15 mouse cellular contexts compared by ENCODE assay signal in the genomic region with DNA sequence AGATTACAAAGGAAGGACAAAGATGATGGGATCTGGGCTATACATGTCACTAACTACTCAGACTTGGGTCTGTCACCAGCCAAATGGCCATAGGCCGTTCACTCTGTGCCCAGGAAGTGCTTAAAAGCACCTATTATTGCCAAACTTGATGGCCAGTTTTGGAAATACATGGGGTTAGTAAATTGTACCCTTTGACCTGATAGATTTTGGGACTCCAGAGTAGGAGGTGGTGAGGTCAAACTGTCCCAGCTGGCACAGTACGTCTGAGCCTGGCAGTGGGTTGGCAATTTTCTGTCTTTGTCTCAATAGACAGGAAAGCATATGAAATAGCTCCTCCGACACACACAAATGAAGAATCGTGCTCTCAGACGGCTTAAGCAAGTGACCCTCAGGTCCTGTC. TPM values are rescaled to one million over a fixed set of nuclear protein-coding genes. Genes with fewer than 3 reads are reported as not detected.
DNase-seq lines count a peak whose midpoint lies in the region; ATAC-seq and TF ChIP-seq lines count a peak whose summit lies in the region.
"Had no signal": no experiment of that assay in that cellular context is flagged by ENCODE, and none has a peak within 500 bp of the region (broad histone marks: within the 10 kb centered on the region; RNA-seq: fewer than 3 reads in every experiment).

No protein-coding gene starts in this region.

- TF ChIP-seq EP300 in heart, postnatal 0 days (IDR thresholded peaks at IDR 0.05; ENCODE audit: low read depth): no peak

- H3K27me3 ChIP-seq in heart, postnatal 0 days (ENCODE audit: control insufficient read depth, insufficient read depth, low read length): no peaks in the 10 kb centered on the region
- H3K27me3 ChIP-seq in lung, embryonic 16.5 days (ENCODE audit: control insufficient read depth, insufficient read depth, low read depth, low read length): no peaks in the 10 kb centered on the region
- H3K27me3 ChIP-seq in small intestine, adult 2 months (ENCODE audit: control insufficient read depth, insufficient read depth, low read length): no peaks in the 10 kb centered on the region
- H3K27me3 ChIP-seq: CH12.LX; limb, embryonic 13.5 days; Patski had no signal

- no peak for ATAC-seq in heart, postnatal 0 days (ENCODE audit: insufficient read depth, low read depth)
- no peak for ATAC-seq in lung, embryonic 16.5 days (ENCODE audit: low read depth)
- ATAC-seq in activated CD4-positive, CD25-positive, alpha-beta regulatory T cell, adult 4 months: no peak
- ATAC-seq in granulocyte monocyte progenitor cell, adult 5-6 weeks (replicated peaks; ENCODE audit: poor library complexity, severe bottlenecking): no peak
- ATAC-seq: forebrain, embryonic 14.5 days; Patski had no signal

- 0 out of 2 replicates have a peak, but pooled peaks cover 4% of the 10 kb centered on the region for H3K36me3 ChIP-seq in heart, postnatal 0 days (replicated peaks; ENCODE audit: control insufficient read depth, insufficient read depth, low read length)
- peaks cover 3% of the 10 kb centered on the region for H3K36me3 ChIP-seq in lung, embryonic 16.5 days (ENCODE audit: control insufficient read depth, insufficient read depth, low read length)
- H3K36me3 ChIP-seq in small intestine, adult 2 months (ENCODE audit: control insufficient read depth, insufficient read depth, low read length): no peaks in the 10 kb centered on the region

- no peak for TF ChIP-seq CTCF in heart, postnatal 0 days (IDR thresholded peaks at IDR 0.05; ENCODE audit: low read depth)
- no peak for TF ChIP-seq CTCF in small intestine, adult 2 months (IDR thresholded peaks at IDR 0.05; ENCODE audit: extremely low read depth, insufficient read length, insufficient replicate concordance, low read depth, low read length)

- no peak for DNase-seq in heart, postnatal 0 days (ENCODE audit: low spot score)
- DNase-seq in heart, adult 11 months: no peak
- DNase-seq in lung, postnatal 4 days: no peak
- DNase-seq in fat pad, adult 2 months (ENCODE audit: extremely low read depth, low read depth, low spot score): peak; percentile 94
- DNase-seq: cerebellum, adult 11-12 months; spleen, adult 18-20 months had no signal

- peaks cover 4% of the 10 kb centered on the region; the same call in 1 of the 2 replicates for H3K9me3 ChIP-seq in heart, postnatal 0 days (replicated peaks; ENCODE audit: control insufficient read depth, low read length)
- no peaks in the 10 kb centered on the region for H3K9me3 ChIP-seq in lung, embryonic 16.5 days (ENCODE audit: control insufficient read depth, low read length)
- H3K9me3 ChIP-seq: limb, embryonic 13.5 days had no signal

- H3K4me2 ChIP-seq in heart, postnatal 0 days (ENCODE audit: low read depth, low read length): no peak overlapping the region
- H3K4me2 ChIP-seq in lung, embryonic 16.5 days (ENCODE audit: low read depth, low read length): no peak overlapping the region
- H3K4me2 ChIP-seq: limb, embryonic 13.5 days had no signal

- no peak for TF ChIP-seq POLR2A in small intestine, adult 2 months (IDR thresholded peaks at IDR 0.05; ENCODE audit: low read depth, low read length)

- H3K27ac ChIP-seq in heart, postnatal 0 days (ENCODE audit: low read depth): peak overlapping the region; percentile 69
- peak overlapping the region; percentile 71 for H3K27ac ChIP-seq in lung, embryonic 16.5 days (ENCODE audit: low read length)
- peak overlapping the region; percentile 33 for H3K27ac ChIP-seq in small intestine, adult 2 months (ENCODE audit: insufficient read depth, low read depth, low read length)
- H3K27ac ChIP-seq: limb, embryonic 13.5 days had no signal

- no peak overlapping the region for H3K4me3 ChIP-seq in heart, postnatal 0 days (ENCODE audit: low read depth, low read length)
- H3K4me3 ChIP-seq in lung, embryonic 16.5 days (ENCODE audit: low read length): no peak overlapping the region
- H3K4me3 ChIP-seq in small intestine, adult 2 months (ENCODE audit: low read depth, low read length): no peak overlapping the region
- H3K4me3 ChIP-seq: limb, embryonic 13.5 days; megakaryocyte, embryonic 14.5 days had no signal

- peaks cover 9% of the 10 kb centered on the region for H3K4me1 ChIP-seq in heart, postnatal 0 days (ENCODE audit: control insufficient read depth, insufficient read depth)
- H3K4me1 ChIP-seq in lung, embryonic 16.5 days (replicated peaks; ENCODE audit: control insufficient read depth, insufficient read depth, low read length): peaks cover 10% of the 10 kb centered on the region
- peaks cover 12% of the 10 kb centered on the region; the same call in 1 of the 2 replicates for H3K4me1 ChIP-seq in small intestine, adult 2 months (ENCODE audit: control insufficient read depth, insufficient read depth, insufficient read length, low read length)

- WGBS in heart, postnatal 0 days: 68% methylated on average over 5 of the region's 5 CpGs
- 66% methylated on average over 5 of the region's 5 CpGs for WGBS in lung, embryonic 16.5 days
- WGBS in small intestine, adult 2 months: 88% methylated on average over 5 of the region's 5 CpGs

- H3K9ac ChIP-seq in heart, postnatal 0 days (replicated peaks; ENCODE audit: low read depth, low read length): no peak overlapping the region
- no peak overlapping the region for H3K9ac ChIP-seq in lung, embryonic 16.5 days (ENCODE audit: low read length)
- H3K9ac ChIP-seq: limb, embryonic 13.5 days had no signal

RNA-seq across cellular contexts. Expression of gene Nrp2, which starts 20.8 kb away (rescaled TPM):
- total RNA-seq in heart, postnatal 0 days (2014; rRNA removed; ENCODE audit: low replicate concordance): 12.8 and 20.2 TPM in 2 replicates
- 5.2 and 5.4 TPM in 2 replicates for polyA plus RNA-seq in heart, postnatal 0 days (2015; fragmentation: Nextera tagmentation; extraction: Ambion mirVana)
- 11.6 and 13.3 TPM in 2 replicates for polyA plus RNA-seq in lung, embryonic 16.5 days (2015; fragmentation: Nextera tagmentation; extraction: Ambion mirVana)
- polyA plus RNA-seq in small intestine, adult 2 months (2012; rRNA removed): 5.6 and 6.6 TPM in 2 replicates
- under 1 TPM in 1 of 2 experiments, not detected in 1; 0.19 TPM for polyA plus RNA-seq in activated CD4-positive, CD25-positive, alpha-beta regulatory T cell, adult 4 months (2017; shearing (Covaris generic))
- total RNA-seq in granulocyte monocyte progenitor cell, adult 5-6 weeks (2014; fragmentation: Nextera tagmentation): 2.1 and 2.5 TPM in 2 replicates
- 2.4 and 3.1 TPM in 2 replicates for total RNA-seq in granulocyte monocyte progenitor cell, adult 5-6 weeks (2017)
